Mouse (Mus musculus) MEL (cell line): Measurements from ENCODE around the gene Calm5.

Experiments
- BHLHE40 ChIP-seq: IDR thresholded peaks from 2 replicates; pipeline ENCODE4 v1.6.1; 2012; ENCODE audit warnings: low read depth, mild to moderate bottlenecking, inconsistent platforms, low read length, improper control_type of control experiment, borderline replicate concordance
- CHD2 ChIP-seq: IDR thresholded peaks from 2 replicates; pipeline ENCODE4 v1.6.1; 2011; ENCODE audit warnings: low read length, improper control_type of control experiment
- CTCF ChIP-seq, 3 experiments: IDR thresholded peaks in 2 of 3; conservative IDR thresholded peaks in 1 of 3; 2 replicates each; pipeline ENCODE4 v1.5.1; 2011 to 2012; ENCODE audit warnings: low read length in 3 of 3, low read depth in 2 of 3, mild to moderate bottlenecking in 2 of 3, improper control_type of control experiment in 1 of 3, inconsistent platforms in 1 of 3, mixed read lengths in 1 of 3, moderate library complexity in 1 of 3; ENCODE audit not compliant: control insufficient read depth in 1 of 3, insufficient read depth in 1 of 3, poor library complexity in 1 of 3, severe bottlenecking in 1 of 3
- ELF1 ChIP-seq: IDR thresholded peaks from 2 replicates; pipeline ENCODE4 v1.6.1; 2014; ENCODE audit warnings: low read depth, mild to moderate bottlenecking, inconsistent platforms, low read length, improper control_type of control experiment, moderate library complexity
- EP300 ChIP-seq, 2 experiments: IDR thresholded peaks; 2 replicates each; pipeline ENCODE4 v1.6.1; 2011; ENCODE audit warnings: improper control_type of control experiment in 2 of 2, low read length in 2 of 2, low read depth in 1 of 2, mild to moderate bottlenecking in 1 of 2
- GATA1 ChIP-seq: IDR thresholded peaks from 2 replicates; pipeline ENCODE4 v1.6.1; 2011; ENCODE audit warnings: low read depth, low read length, improper control_type of control experiment
- KAT2A ChIP-seq: conservative IDR thresholded peaks from 2 replicates; pipeline ENCODE4 v1.6.1; 2012; ENCODE audit warnings: low read depth, low read length, improper control_type of control experiment, inconsistent platforms
- MAFK ChIP-seq: IDR thresholded peaks from 2 replicates; pipeline ENCODE4 v1.6.1; 2011; ENCODE audit warnings: low read depth, mild to moderate bottlenecking, low read length, improper control_type of control experiment, borderline replicate concordance
- POLR2A ChIP-seq, 2 experiments: IDR thresholded peaks; 2 replicates each; pipeline ENCODE4 v1.6.1; 2011 to 2012; ENCODE audit warnings: low read length in 2 of 2, mild to moderate bottlenecking in 2 of 2, control low read depth in 1 of 2, improper control_type of control experiment in 1 of 2, low read depth in 1 of 2, moderate library complexity in 1 of 2; ENCODE audit not compliant: control insufficient read depth in 1 of 2, insufficient read depth in 1 of 2, poor library complexity in 1 of 2
- RAD21 ChIP-seq: IDR thresholded peaks from 2 replicates; pipeline ENCODE4 v1.6.1; 2011; ENCODE audit warnings: mild to moderate bottlenecking, low read depth, low read length, improper control_type of control experiment
- SIN3A ChIP-seq: IDR thresholded peaks from 2 replicates; pipeline ENCODE4 v1.6.1; 2012; ENCODE audit warnings: low read length, improper control_type of control experiment, inconsistent platforms
- SMC3 ChIP-seq: IDR thresholded peaks from 2 replicates; pipeline ENCODE4 v1.6.1; 2011; ENCODE audit warnings: low read depth, low read length, improper control_type of control experiment
- USF1 ChIP-seq: IDR thresholded peaks from 2 replicates; pipeline ENCODE4 v1.6.1; 2014; ENCODE audit warnings: low read depth, mild to moderate bottlenecking, inconsistent platforms, low read length, improper control_type of control experiment, moderate library complexity

- TF ChIP-seq KAT2A (no peak), SIN3A (no peak), USF1 (no peak), EP300 (IDR thresholded peaks at IDR 0.05; ENCODE audit: low read depth in 1 of 2, low read length in 2 of 2) (no peak), ELF1 (no peak), CHD2 (no peak), BHLHE40 (no peak), GATA1 (no peak), RAD21 (no peak), MAFK (no peak), CTCF (IDR thresholded peaks at IDR 0.05 in 2 of 3, conservative IDR thresholded peaks at IDR 0.05 in 1 of 3; ENCODE audit: control insufficient read depth in 1 of 3, insufficient read depth in 1 of 3, low read depth in 2 of 3, low read length in 3 of 3, poor library complexity in 1 of 3, severe bottlenecking in 1 of 3) (no peak), POLR2A (IDR thresholded peaks at IDR 0.05; ENCODE audit: control insufficient read depth in 1 of 2, insufficient read depth in 1 of 2, low read depth in 1 of 2, low read length in 2 of 2, poor library complexity in 1 of 2) (no peak), SMC3 (no peak)
Observed at GRCm38 (mm10) chr13:3895397-3895980, 41.5 kb downstream of the Calm5 start.
